Mouse (Mus musculus): ENCODE results near the gene Hdac9. TPM values are rescaled to one million over a fixed set of nuclear protein-coding genes. Genes with fewer than 3 reads are reported as not detected.

Gene Hdac9
- polyA plus RNA-seq, 1 experiment, result 7.6 TPM

GRCm38 (mm10) chr12:34221014-34221413, 695.9 kb downstream of the Hdac9 start:
- Histone ChIP-seq H3K27ac (ENCODE audit: control insufficient read depth, insufficient read depth, low read depth, low read length, poor library complexity) (no peak overlapping the region), H3K4me1 (ENCODE audit: control insufficient read depth, insufficient read depth, low read length) (no peaks in the 10 kb centered on the region; the same call in 1 of the 2 replicates), H3K4me3 (replicated peaks; ENCODE audit: control insufficient read depth, low read depth, low read length) (no peak overlapping the region)
- no peak for TF ChIP-seq CTCF (IDR thresholded peaks at IDR 0.05; ENCODE audit: control insufficient read depth, insufficient read depth, low read length)
- no peak for TF ChIP-seq POLR2A (IDR thresholded peaks at IDR 0.05; ENCODE audit: borderline replicate concordance, control insufficient read depth, low read depth, low read length)
- WGBS, result 73% methylated on average over 9 of the region's 9 CpGs

GRCm38 (mm10) chr12:34220051-34220926, 696.6 kb downstream of the Hdac9 start:
- no peak overlapping the region for H3K4me3 ChIP-seq (replicated peaks; ENCODE audit: control insufficient read depth, low read depth, low read length)
- no peaks in the 10 kb centered on the region for H3K4me1 ChIP-seq (ENCODE audit: control insufficient read depth, insufficient read depth, low read length)
- 46% methylated on average over 9 of the region's 9 CpGs for WGBS
- TF ChIP-seq POLR2A (IDR thresholded peaks at IDR 0.05; ENCODE audit: borderline replicate concordance, control insufficient read depth, low read depth, low read length) (no peak), CTCF (IDR thresholded peaks at IDR 0.05; ENCODE audit: control insufficient read depth, insufficient read depth, low read length) (no peak)
- H3K27ac ChIP-seq (ENCODE audit: control insufficient read depth, insufficient read depth, low read depth, low read length, poor library complexity), result no peak overlapping the region

GRCm38 (mm10) chr12:34218561-34218960, 698.3 kb downstream of the Hdac9 start:
- Histone ChIP-seq H3K27ac (ENCODE audit: control insufficient read depth, insufficient read depth, low read depth, low read length, poor library complexity) (no peak overlapping the region), H3K4me3 (replicated peaks; ENCODE audit: control insufficient read depth, low read depth, low read length) (no peak overlapping the region), H3K4me1 (ENCODE audit: control insufficient read depth, insufficient read depth, low read length) (no peaks in the 10 kb centered on the region)
- TF ChIP-seq POLR2A (IDR thresholded peaks at IDR 0.05; ENCODE audit: borderline replicate concordance, control insufficient read depth, low read depth, low read length), result no peak
- no peak for TF ChIP-seq CTCF (IDR thresholded peaks at IDR 0.05; ENCODE audit: control insufficient read depth, insufficient read depth, low read length)
- WGBS, result 89% methylated on average over 2 of the region's 2 CpGs

GRCm38 (mm10) chr12:34215023-34216020, 701.6 kb downstream of the Hdac9 start:
- WGBS, result 49% methylated on average over 17 of the region's 17 CpGs
- Histone ChIP-seq H3K27ac (ENCODE audit: control insufficient read depth, insufficient read depth, low read depth, low read length, poor library complexity) (no peak overlapping the region), H3K4me1 (ENCODE audit: control insufficient read depth, insufficient read depth, low read length) (no peaks in the 10 kb centered on the region), H3K4me3 (replicated peaks; ENCODE audit: control insufficient read depth, low read depth, low read length) (no peak overlapping the region)
- TF ChIP-seq CTCF (IDR thresholded peaks at IDR 0.05; ENCODE audit: control insufficient read depth, insufficient read depth, low read length) (no peak), POLR2A (IDR thresholded peaks at IDR 0.05; ENCODE audit: borderline replicate concordance, control insufficient read depth, low read depth, low read length) (no peak)

- no peak overlapping the region for H3K27ac ChIP-seq (ENCODE audit: control insufficient read depth, insufficient read depth, low read depth, low read length, poor library complexity)
- TF ChIP-seq POLR2A (IDR thresholded peaks at IDR 0.05; ENCODE audit: borderline replicate concordance, control insufficient read depth, low read depth, low read length) (no peak), CTCF (IDR thresholded peaks at IDR 0.05; ENCODE audit: control insufficient read depth, insufficient read depth, low read length) (no peak)
- no peaks in the 10 kb centered on the region for H3K4me1 ChIP-seq (ENCODE audit: control insufficient read depth, insufficient read depth, low read length)
- H3K4me3 ChIP-seq (replicated peaks; ENCODE audit: control insufficient read depth, low read depth, low read length), result no peak overlapping the region
- 35% methylated on average over 3 of the region's 3 CpGs for WGBS
Observed at GRCm38 (mm10) chr12:34212162-34212561, 704.7 kb downstream of the Hdac9 start.

GRCm38 (mm10) chr12:34201471-34201870, 715.4 kb downstream of the Hdac9 start:
- no peak for TF ChIP-seq POLR2A (IDR thresholded peaks at IDR 0.05; ENCODE audit: borderline replicate concordance, control insufficient read depth, low read depth, low read length)
- TF ChIP-seq CTCF (IDR thresholded peaks at IDR 0.05; ENCODE audit: control insufficient read depth, insufficient read depth, low read length), result no peak
- H3K4me3 ChIP-seq (replicated peaks; ENCODE audit: control insufficient read depth, low read depth, low read length), result no peak overlapping the region
- 69% methylated on average over 3 of the region's 3 CpGs for WGBS
- no peak overlapping the region for H3K27ac ChIP-seq (ENCODE audit: control insufficient read depth, insufficient read depth, low read depth, low read length, poor library complexity)
- H3K4me1 ChIP-seq (ENCODE audit: control insufficient read depth, insufficient read depth, low read length), result no peaks in the 10 kb centered on the region

GRCm38 (mm10) chr12:34200030-34200446, 716.9 kb downstream of the Hdac9 start:
- Histone ChIP-seq H3K27ac (ENCODE audit: control insufficient read depth, insufficient read depth, low read depth, low read length, poor library complexity) (no peak overlapping the region), H3K4me3 (replicated peaks; ENCODE audit: control insufficient read depth, low read depth, low read length) (no peak overlapping the region), H3K4me1 (ENCODE audit: control insufficient read depth, insufficient read depth, low read length) (no peaks in the 10 kb centered on the region)
- TF ChIP-seq CTCF (IDR thresholded peaks at IDR 0.05; ENCODE audit: control insufficient read depth, insufficient read depth, low read length) (no peak), POLR2A (IDR thresholded peaks at IDR 0.05; ENCODE audit: borderline replicate concordance, control insufficient read depth, low read depth, low read length) (no peak)
- 79% methylated on average over 4 of the region's 4 CpGs for WGBS
